Mouse (Mus musculus) MEL (cell line): ENCODE data around the gene Asah2. TPM values are rescaled to one million over a fixed set of nuclear protein-coding genes. Genes with fewer than 3 reads are reported as not detected.

ENCODE experiments used
- DNase-seq: peaks from one replicate; pipeline ENCODE4 v3.0.0; 2011; ENCODE audit warnings: low read depth, low spot score
- H3K27ac ChIP-seq: 2 replicates; pipeline ENCODE4 v1.5.1; 2012; ENCODE audit warnings: low read depth, mild to moderate bottlenecking, control low read depth, low read length, moderate library complexity; ENCODE audit not compliant: control insufficient read depth
- H3K27me3 ChIP-seq, 2 experiments: fragments of 150-350 bp in 1 of 2; sonication (generic) in 1 of 2; 2 replicates each; pipeline ENCODE4 v1.6.1; 2012; ENCODE audit warnings: low read length in 2 of 2, mild to moderate bottlenecking in 2 of 2, improper control_type of control experiment in 1 of 2, moderate library complexity in 1 of 2; ENCODE audit not compliant: insufficient read depth in 2 of 2, control insufficient read depth in 1 of 2
- H3K36me3 ChIP-seq, 2 experiments: 2 replicates each; pipeline ENCODE4 v1.6.1; 2012 to 2014; ENCODE audit warnings: low read length in 2 of 2, improper control_type of control experiment in 1 of 2, inconsistent platforms in 1 of 2, mild to moderate bottlenecking in 1 of 2; ENCODE audit not compliant: insufficient read depth in 2 of 2, control insufficient read depth in 1 of 2
- H3K4me1 ChIP-seq, 2 experiments: fragments of 150-350 bp in 1 of 2; sonication (generic) in 1 of 2; 2 replicates each; pipeline ENCODE4 v1.6.1; 2012; ENCODE audit warnings: low read length in 2 of 2, improper control_type of control experiment in 1 of 2, mild to moderate bottlenecking in 1 of 2; ENCODE audit not compliant: insufficient read depth in 2 of 2, control insufficient read depth in 1 of 2
- H3K4me3 ChIP-seq, 2 experiments: fragments of 150-350 bp in 1 of 2; sonication (generic) in 1 of 2; 2 replicates each; pipeline ENCODE4 v1.5.1; 2012; ENCODE audit warnings: low read depth in 2 of 2, low read length in 2 of 2, mild to moderate bottlenecking in 2 of 2, moderate library complexity in 2 of 2, control low read depth in 1 of 2, improper control_type of control experiment in 1 of 2; ENCODE audit not compliant: control insufficient read depth in 1 of 2, insufficient read depth in 1 of 2
- H3K79me2 ChIP-seq: 2 replicates; pipeline ENCODE4 v1.6.1; 2012; ENCODE audit warnings: mild to moderate bottlenecking, low read length, moderate library complexity; ENCODE audit not compliant: control insufficient read depth, poor library complexity, insufficient read depth
- H3K9ac ChIP-seq: 2 replicates; pipeline ENCODE4 v1.6.1; 2012; ENCODE audit warnings: low read depth, mild to moderate bottlenecking, control low read depth, low read length, moderate library complexity; ENCODE audit not compliant: control insufficient read depth, poor library complexity, severe bottlenecking
- H3K9me3 ChIP-seq: fragments of 150-350 bp; sonication (generic); replicated peaks from 2 replicates; pipeline ENCODE4 v1.6.1; 2012; ENCODE audit warnings: mild to moderate bottlenecking, low read length, improper control_type of control experiment, moderate library complexity; ENCODE audit not compliant: insufficient read depth
- BHLHE40 ChIP-seq: IDR thresholded peaks from 2 replicates; pipeline ENCODE4 v1.6.1; 2012; ENCODE audit warnings: low read depth, mild to moderate bottlenecking, inconsistent platforms, low read length, improper control_type of control experiment, borderline replicate concordance
- CTCF ChIP-seq, 3 experiments: IDR thresholded peaks in 2 of 3; conservative IDR thresholded peaks in 1 of 3; 2 replicates each; pipeline ENCODE4 v1.5.1; 2011 to 2012; ENCODE audit warnings: low read length in 3 of 3, low read depth in 2 of 3, mild to moderate bottlenecking in 2 of 3, improper control_type of control experiment in 1 of 3, inconsistent platforms in 1 of 3, mixed read lengths in 1 of 3, moderate library complexity in 1 of 3; ENCODE audit not compliant: control insufficient read depth in 1 of 3, insufficient read depth in 1 of 3, poor library complexity in 1 of 3, severe bottlenecking in 1 of 3
- EP300 ChIP-seq, 2 experiments: IDR thresholded peaks; 2 replicates each; pipeline ENCODE4 v1.6.1; 2011; ENCODE audit warnings: improper control_type of control experiment in 2 of 2, low read length in 2 of 2, low read depth in 1 of 2, mild to moderate bottlenecking in 1 of 2
- JUND ChIP-seq: IDR thresholded peaks from 2 replicates; pipeline ENCODE4 v1.6.1; 2011; ENCODE audit warnings: low read depth, mild to moderate bottlenecking, improper control_type of control experiment, low read length
- KAT2A ChIP-seq: conservative IDR thresholded peaks from 2 replicates; pipeline ENCODE4 v1.6.1; 2012; ENCODE audit warnings: low read depth, low read length, improper control_type of control experiment, inconsistent platforms
- MAFK ChIP-seq: IDR thresholded peaks from 2 replicates; pipeline ENCODE4 v1.6.1; 2011; ENCODE audit warnings: low read depth, mild to moderate bottlenecking, low read length, improper control_type of control experiment, borderline replicate concordance
- MAX ChIP-seq: IDR thresholded peaks from 2 replicates; pipeline ENCODE4 v1.6.1; 2011; ENCODE audit warnings: low read length, improper control_type of control experiment
- MXI1 ChIP-seq: IDR thresholded peaks from 2 replicates; pipeline ENCODE4 v1.6.1; 2011; ENCODE audit warnings: mild to moderate bottlenecking, low read depth, low read length, improper control_type of control experiment
- MYC ChIP-seq: IDR thresholded peaks from 2 replicates; pipeline ENCODE4 v1.6.1; 2011; ENCODE audit warnings: low read depth, mild to moderate bottlenecking, low read length, improper control_type of control experiment, moderate library complexity
- NELFE ChIP-seq: IDR thresholded peaks from 2 replicates; pipeline ENCODE4 v1.6.1; 2011; ENCODE audit warnings: low read depth, low read length, improper control_type of control experiment
- POLR2A ChIP-seq, 2 experiments: IDR thresholded peaks; 2 replicates each; pipeline ENCODE4 v1.6.1; 2011 to 2012; ENCODE audit warnings: low read length in 2 of 2, mild to moderate bottlenecking in 2 of 2, control low read depth in 1 of 2, improper control_type of control experiment in 1 of 2, low read depth in 1 of 2, moderate library complexity in 1 of 2; ENCODE audit not compliant: control insufficient read depth in 1 of 2, insufficient read depth in 1 of 2, poor library complexity in 1 of 2
- POLR2AphosphoS2 ChIP-seq: IDR thresholded peaks from 2 replicates; pipeline ENCODE4 v1.6.1; 2011; ENCODE audit warnings: low read length, improper control_type of control experiment
- POLR2AphosphoS5 ChIP-seq: IDR thresholded peaks from 2 replicates; pipeline ENCODE4 v1.6.1; 2012; ENCODE audit warnings: low read depth, borderline replicate concordance, mild to moderate bottlenecking, inconsistent platforms, low read length, moderate library complexity, mixed read lengths
- RCOR1 ChIP-seq: IDR thresholded peaks from 2 replicates; pipeline ENCODE4 v1.6.1; 2012; ENCODE audit warnings: low read depth, mild to moderate bottlenecking, inconsistent platforms, low read length, improper control_type of control experiment
- SIN3A ChIP-seq: IDR thresholded peaks from 2 replicates; pipeline ENCODE4 v1.6.1; 2012; ENCODE audit warnings: low read length, improper control_type of control experiment, inconsistent platforms
- SMC3 ChIP-seq: IDR thresholded peaks from 2 replicates; pipeline ENCODE4 v1.6.1; 2011; ENCODE audit warnings: low read depth, low read length, improper control_type of control experiment
- TAL1 ChIP-seq: IDR thresholded peaks from 2 replicates; pipeline ENCODE4 v1.6.1; 2012; ENCODE audit warnings: mild to moderate bottlenecking, inconsistent platforms, low read length, moderate library complexity, mixed read lengths
- TCF12 ChIP-seq: IDR thresholded peaks from 2 replicates; pipeline ENCODE4 v1.6.1; 2014; ENCODE audit warnings: low read depth, mild to moderate bottlenecking, inconsistent platforms, low read length, improper control_type of control experiment, moderate library complexity
- USF1 ChIP-seq: IDR thresholded peaks from 2 replicates; pipeline ENCODE4 v1.6.1; 2014; ENCODE audit warnings: low read depth, mild to moderate bottlenecking, inconsistent platforms, low read length, improper control_type of control experiment, moderate library complexity
- ZC3H11A ChIP-seq: IDR thresholded peaks from 2 replicates; pipeline ENCODE4 v1.6.1; 2012; ENCODE audit warnings: low read depth, mild to moderate bottlenecking, inconsistent platforms, low read length, improper control_type of control experiment
- ZMIZ1 ChIP-seq: IDR thresholded peaks from 2 replicates; pipeline ENCODE4 v1.6.1; 2012; ENCODE audit warnings: low read depth, mild to moderate bottlenecking, inconsistent platforms, low read length, improper control_type of control experiment, moderate library complexity
- polyA plus RNA-seq, 2 experiments: library from polyadenylated mRNA; stranded (reverse) in 1 of 2; unstranded in 1 of 2; fragments of >175 nt in 1 of 2; fragments of >200 nt in 1 of 2; gene quantifications; 2 replicates each; pipeline versions ENCODE4 v1.2.1 to v1.2.4; 2012; ENCODE audit warnings: low replicate concordance in 2 of 2, low read depth in 1 of 2; ENCODE audit not compliant: insufficient read length in 2 of 2, insufficient read depth in 1 of 2, missing spikeins in 1 of 2
- total RNA-seq: library from RNA; depleted of rRNA; stranded (reverse); fragments of 300-350 nt; gene quantifications from 2 replicates; pipeline ENCODE4 v1.2.3, GENCODE M21; 2012

The Asah2 gene
- total and polyA plus RNA-seq, 3 experiments: 0.58 to 1.3 TPM; not detected in 1

DNA sequence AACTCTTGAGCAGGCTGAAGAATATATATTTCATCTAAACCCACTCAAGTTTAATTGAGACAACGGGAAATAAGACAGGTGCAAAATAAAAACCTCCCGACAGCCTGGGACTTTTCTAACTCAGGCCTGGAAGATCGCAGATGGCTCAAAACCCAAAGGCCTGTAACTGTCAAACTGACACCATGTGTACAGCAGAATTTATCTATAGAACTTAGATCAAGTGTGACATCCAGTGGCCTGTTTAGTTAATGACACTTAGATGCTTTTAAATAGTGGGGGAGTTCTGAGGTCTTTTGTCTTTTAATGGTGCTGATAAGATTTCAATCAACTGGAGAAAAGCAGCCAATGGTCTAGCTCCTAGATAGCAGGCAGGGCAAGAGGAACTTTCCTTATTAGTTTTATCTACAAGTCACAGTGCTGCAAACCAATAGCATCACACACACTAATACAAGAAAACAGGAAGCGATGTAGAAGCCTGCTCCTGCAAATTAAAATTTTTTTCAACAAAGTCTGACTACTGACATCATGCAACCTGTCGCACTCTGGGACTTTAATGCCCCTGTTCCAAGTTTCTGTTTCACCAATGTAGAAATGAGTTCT lies 140.0 kb downstream of the Asah2 start (continued):
- peak; percentile 43 for TF ChIP-seq ZC3H11A
- TF ChIP-seq CTCF (IDR thresholded peaks at IDR 0.05 in 2 of 3, conservative IDR thresholded peaks at IDR 0.05 in 1 of 3; ENCODE audit: control insufficient read depth in 1 of 3, insufficient read depth in 1 of 3, low read depth in 2 of 3, low read length in 3 of 3, poor library complexity in 1 of 3, severe bottlenecking in 1 of 3): peak in 2 of 3 experiments; percentile 22 to 72; a peak in 3 of 6 replicates
- TF ChIP-seq USF1: no peak
- no peak for TF ChIP-seq NELFE
- no peak for TF ChIP-seq POLR2AphosphoS2
- peak; percentile 83 for TF ChIP-seq SIN3A
- TF ChIP-seq BHLHE40: no peak
- peak; percentile 40; the same call in 1 of the 2 replicates for TF ChIP-seq RCOR1
- TF ChIP-seq TAL1: peak; percentile 29; the same call in 1 of the 2 replicates
- TF ChIP-seq MAFK: no peak
- peak; percentile 87 for TF ChIP-seq MYC
- no peak for TF ChIP-seq ZMIZ1
- peak; percentile 79 for TF ChIP-seq MAX
- no peak for TF ChIP-seq KAT2A
- TF ChIP-seq POLR2AphosphoS5: no peak
- TF ChIP-seq EP300 (IDR thresholded peaks at IDR 0.05; ENCODE audit: low read depth in 1 of 2, low read length in 2 of 2): peak; percentile 66 to 78

DNA sequence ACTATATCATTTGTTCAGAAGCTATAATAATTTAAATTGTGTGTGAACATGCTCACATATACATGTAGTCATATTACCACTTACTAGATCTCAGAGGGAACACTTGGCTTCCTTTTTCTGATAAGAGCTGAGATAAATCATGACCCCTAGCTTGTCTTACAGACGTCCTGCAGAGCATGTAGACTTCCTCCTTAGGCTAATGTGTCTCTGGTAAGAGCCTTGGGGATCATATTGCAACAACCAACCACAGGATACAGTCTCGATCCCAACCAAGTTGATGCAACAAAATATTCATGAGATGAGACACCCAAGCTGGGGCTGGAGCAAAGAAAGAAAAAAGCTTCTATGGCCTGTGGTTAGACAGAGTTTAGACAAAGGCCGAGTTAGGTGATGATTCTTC lies 144.9 kb downstream of the Asah2 start:
- no peak overlapping the region for H3K9ac ChIP-seq
- no peak overlapping the region for H3K4me3 ChIP-seq
- TF ChIP-seq POLR2A (IDR thresholded peaks at IDR 0.05; ENCODE audit: control insufficient read depth in 1 of 2, insufficient read depth in 1 of 2, low read depth in 1 of 2, low read length in 2 of 2, poor library complexity in 1 of 2) (no peak), SMC3 (no peak), JUND (no peak), MYC (no peak), RCOR1 (no peak), MXI1 (no peak), SIN3A (no peak), ZC3H11A (no peak), TCF12 (no peak), MAX (no peak)
- H3K9me3 ChIP-seq: no peaks in the 10 kb centered on the region
- peaks cover 2 to 12% of the 10 kb centered on the region in 2 experiments for H3K4me1 ChIP-seq
- no peaks in the 10 kb centered on the region; a peak in 1 of 4 replicates for H3K27me3 ChIP-seq
- no peaks in the 10 kb centered on the region for H3K79me2 ChIP-seq
- peaks cover 0 to 7% of the 10 kb centered on the region in 2 experiments; a peak in 2 of 4 replicates for H3K36me3 ChIP-seq
- H3K27ac ChIP-seq: no peak overlapping the region
- peak; percentile 40 for DNase-seq
